Mouse (Mus musculus): ENCODE results near the gene Aurkb. TPM values are rescaled to one million over a fixed set of nuclear protein-coding genes. Genes with fewer than 3 reads are reported as not detected.
A peak's percentile ranks its signal among the peaks of the same experiment; 100 is the strongest.
"Not testable (repeated sequence)": the region's sequence is repeated elsewhere in the genome, so short reads cannot be mapped to it uniquely, and the experiment has no call there.

Aurkb gene
- 163 and 169 TPM in 2 replicates for polyA plus RNA-seq (2016; fragmentation: Nextera tagmentation; extraction: Ambion mirVana)

- Histone ChIP-seq H3K4me3 (replicated peaks) (peak within 1 kb of the TSS; percentile 75), H3K9ac (peak within 1 kb of the TSS; percentile 84), H3K36me3 (replicated peaks) (peaks cover 34% of the 10 kb centered on the region), H3K27ac (peak within 1 kb of the TSS; percentile 89), H3K9me3 (no peaks in the 10 kb centered on the region), H3K4me1 (peaks cover 36% of the 10 kb centered on the region), H3K4me2 (peak within 1 kb of the TSS; percentile 75), H3K27me3 (no peaks in the 10 kb centered on the region)
- ATAC-seq (ENCODE audit: low FRiP score): peak; percentile 79
- 1% methylated on average over 48 of the region's 54 CpGs for WGBS
Observed at GRCm38 (mm10) chr11:69045531-69046394, at the start of gene Aurkb. Gene Aurkb, plus strand, starts transcription at chr11:69045647.

- Histone ChIP-seq H3K9ac (no peak overlapping the region), H3K4me2 (no peak overlapping the region), H3K9me3 (no peaks in the 10 kb centered on the region), H3K27ac (no peak overlapping the region), H3K27me3 (no peaks in the 10 kb centered on the region), H3K36me3 (replicated peaks) (peaks cover 96% of the 10 kb centered on the region), H3K4me3 (replicated peaks) (no peak overlapping the region), H3K4me1 (no peaks in the 10 kb centered on the region)
- ATAC-seq (ENCODE audit: low FRiP score): no peak
- WGBS: 96% methylated on average over 4 of the region's 4 CpGs
Observed at GRCm38 (mm10) chr11:68997080-68997479, 48.4 kb upstream of the Aurkb start.

GRCm38 (mm10) chr11:69002782-69003181 is 42.7 kb upstream of the Aurkb start:
- Histone ChIP-seq H3K36me3 (replicated peaks) (peaks cover 57% of the 10 kb centered on the region), H3K4me1 (peaks cover 11% of the 10 kb centered on the region)
- not testable (repeated sequence) for H3K9me3 ChIP-seq; ATAC-seq (ENCODE audit: low FRiP score); H3K27me3 ChIP-seq; H3K27ac ChIP-seq; H3K4me2 ChIP-seq; H3K4me3 ChIP-seq (replicated peaks); H3K9ac ChIP-seq
- 95% methylated on average over 4 of the region's 4 CpGs for WGBS

GRCm38 (mm10) chr11:69003592-69003991 is 41.9 kb upstream of the Aurkb start:
- 63% methylated on average over 4 of the region's 4 CpGs for WGBS
- no peak for ATAC-seq (ENCODE audit: low FRiP score)

GRCm38 (mm10) chr11:69005193-69005592 is 40.3 kb upstream of the Aurkb start:
- Histone ChIP-seq H3K4me2 (no peak overlapping the region), H3K36me3 (replicated peaks) (peaks cover 33% of the 10 kb centered on the region), H3K4me3 (replicated peaks) (no peak overlapping the region), H3K9ac (no peak overlapping the region), H3K27ac (no peak overlapping the region), H3K4me1 (peaks cover 13% of the 10 kb centered on the region), H3K27me3 (no peaks in the 10 kb centered on the region), H3K9me3 (no peaks in the 10 kb centered on the region)
- 88% methylated on average over 7 of the region's 7 CpGs for WGBS
- no peak for ATAC-seq (ENCODE audit: low FRiP score)

More at GRCm38 (mm10) chr11:69003592-69003991, 41.9 kb upstream of the Aurkb start:
- Histone ChIP-seq H3K9me3 (no peaks in the 10 kb centered on the region), H3K27me3 (no peaks in the 10 kb centered on the region), H3K36me3 (replicated peaks) (peaks cover 49% of the 10 kb centered on the region), H3K27ac (no peak overlapping the region), H3K4me3 (replicated peaks) (no peak overlapping the region), H3K9ac (no peak overlapping the region), H3K4me1 (peaks cover 13% of the 10 kb centered on the region), H3K4me2 (no peak overlapping the region)

GRCm38 (mm10) chr11:69006575-69006974 is 38.9 kb upstream of the Aurkb start:
- not testable (repeated sequence) for H3K4me2 ChIP-seq; H3K9me3 ChIP-seq; H3K27me3 ChIP-seq; ATAC-seq (ENCODE audit: low FRiP score); H3K4me3 ChIP-seq (replicated peaks); H3K9ac ChIP-seq; H3K27ac ChIP-seq
- Histone ChIP-seq H3K36me3 (replicated peaks) (peaks cover 19% of the 10 kb centered on the region), H3K4me1 (peaks cover 20% of the 10 kb centered on the region)

- Histone ChIP-seq H3K4me2 (peak within 1 kb of the TSS; percentile 60), H3K36me3 (replicated peaks) (peaks cover 3% of the 10 kb centered on the region; the same call in 1 of the 2 replicates), H3K9me3 (no peaks in the 10 kb centered on the region), H3K9ac (peak within 1 kb of the TSS; percentile 58), H3K4me3 (replicated peaks) (peak within 1 kb of the TSS; percentile 55), H3K27me3 (no peaks in the 10 kb centered on the region), H3K4me1 (peaks cover 23% of the 10 kb centered on the region), H3K27ac (peak within 1 kb of the TSS; percentile 70; the same call in 1 of the 2 replicates)
- peak; percentile 86 for ATAC-seq (ENCODE audit: low FRiP score)
- 10% methylated on average over 38 of the region's 38 CpGs for WGBS
Observed at GRCm38 (mm10) chr11:69008182-69009121, 37.0 kb upstream of the Aurkb start, which contains the start of gene Pfas. Gene Pfas, minus strand, starts transcription at chr11:69008460.

- Histone ChIP-seq H3K4me3 (replicated peaks) (no peak overlapping the region), H3K27ac (no peak overlapping the region), H3K4me2 (no peak overlapping the region), H3K27me3 (no peaks in the 10 kb centered on the region), H3K36me3 (replicated peaks) (0 out of 2 replicates have a peak, but pooled peaks cover 3% of the 10 kb centered on the region), H3K9ac (no peak overlapping the region), H3K4me1 (peaks cover 23% of the 10 kb centered on the region), H3K9me3 (no peaks in the 10 kb centered on the region)
- no peak for ATAC-seq (ENCODE audit: low FRiP score)
- WGBS: 86% methylated on average over 1 of the region's 1 CpGs
Observed at GRCm38 (mm10) chr11:69009508-69009907, 35.9 kb upstream of the Aurkb start.

GRCm38 (mm10) chr11:69010400-69011323 is 34.8 kb upstream of the Aurkb start:
- H3K4me3 ChIP-seq (replicated peaks): no peak overlapping the region
- no peaks in the 10 kb centered on the region for H3K9me3 ChIP-seq
- no peak overlapping the region; the same call in 1 of the 2 replicates for H3K4me2 ChIP-seq
- H3K4me1 ChIP-seq: peaks cover 29% of the 10 kb centered on the region
- H3K27ac ChIP-seq: no peak overlapping the region
- H3K27me3 ChIP-seq: no peaks in the 10 kb centered on the region
- H3K9ac ChIP-seq: no peak overlapping the region
- ATAC-seq (ENCODE audit: low FRiP score): no peak
- no peaks in the 10 kb centered on the region for H3K36me3 ChIP-seq (replicated peaks)
- 90% methylated on average over 15 of the region's 15 CpGs for WGBS

- Histone ChIP-seq H3K27ac (peak overlapping the region; percentile 92; the same call in 1 of the 2 replicates), H3K4me2 (peak overlapping the region; percentile 81), H3K4me3 (replicated peaks) (peak overlapping the region; percentile 54), H3K4me1 (peaks cover 30% of the 10 kb centered on the region)
- WGBS: 74% methylated on average over 2 of the region's 2 CpGs
- H3K9ac ChIP-seq; H3K36me3 ChIP-seq (replicated peaks); H3K9me3 ChIP-seq; ATAC-seq (ENCODE audit: low FRiP score); H3K27me3 ChIP-seq: not testable (repeated sequence)
Observed at GRCm38 (mm10) chr11:69011445-69011844, 34.0 kb upstream of the Aurkb start.

GRCm38 (mm10) chr11:69012071-69012601 is 33.3 kb upstream of the Aurkb start:
- Histone ChIP-seq H3K4me2 (peak overlapping the region; percentile 81), H3K27ac (peak overlapping the region; percentile 92), H3K4me3 (replicated peaks) (peak overlapping the region; percentile 54), H3K4me1 (peaks cover 32% of the 10 kb centered on the region), H3K36me3 (replicated peaks) (no peaks in the 10 kb centered on the region), H3K9me3 (no peaks in the 10 kb centered on the region), H3K27me3 (no peaks in the 10 kb centered on the region), H3K9ac (peak overlapping the region; percentile 74)
- WGBS: 1% methylated on average over 18 of the region's 18 CpGs
- ATAC-seq (ENCODE audit: low FRiP score): peak; percentile 58; the same call in 1 of the 2 replicates

Measured in forebrain, embryonic 12.5 days (tissue).